Mouse (Mus musculus) layer of hippocampus, adult 9-10 months (tissue): ENCODE results near the gene Ube3b.

Experiments
- DNase-seq: peaks from one replicate; pipeline ENCODE4 v3.0.0; 2022; ENCODE audit warnings: low spot score

Ube3b gene

DNA sequence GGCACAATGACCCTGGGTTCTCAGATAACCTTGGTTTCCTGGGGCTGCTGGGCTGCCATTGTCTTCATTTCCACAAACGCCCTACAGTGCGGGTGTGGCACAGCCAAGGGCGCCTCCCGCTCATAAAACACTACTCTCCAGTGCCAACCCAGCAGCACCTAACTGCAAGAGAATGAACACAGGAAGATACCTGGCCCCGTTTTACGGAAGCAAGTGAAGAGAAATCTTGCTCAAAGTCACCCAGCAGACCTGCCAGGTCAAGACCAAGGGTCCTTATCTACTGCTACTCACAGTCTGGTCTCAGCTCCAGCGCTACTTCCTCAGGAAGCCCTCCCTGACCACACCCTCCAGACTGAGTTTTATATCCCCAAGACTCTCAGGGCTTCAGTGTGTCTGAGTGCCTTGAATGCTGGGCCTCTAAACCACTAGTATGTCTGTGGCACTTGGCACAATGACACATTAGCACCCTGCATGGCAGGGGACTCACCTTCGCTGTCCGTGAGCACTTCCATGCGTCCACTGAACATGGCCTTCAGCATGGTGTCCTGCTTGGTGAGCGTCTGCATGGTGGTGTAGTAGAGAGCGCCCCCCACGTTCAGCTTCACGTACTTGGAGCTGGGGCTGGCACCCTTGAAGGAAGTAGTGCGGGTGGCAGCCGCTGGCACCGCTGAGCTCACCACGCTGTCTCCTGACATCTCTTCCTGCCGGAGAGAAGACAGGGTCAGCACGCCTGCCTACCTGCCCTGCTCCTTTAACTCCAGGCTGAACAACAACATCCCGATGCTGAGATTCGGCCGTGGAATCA lies 5.8 kb upstream of the Ube3b start:
- DNase-seq = no peak

DNA sequence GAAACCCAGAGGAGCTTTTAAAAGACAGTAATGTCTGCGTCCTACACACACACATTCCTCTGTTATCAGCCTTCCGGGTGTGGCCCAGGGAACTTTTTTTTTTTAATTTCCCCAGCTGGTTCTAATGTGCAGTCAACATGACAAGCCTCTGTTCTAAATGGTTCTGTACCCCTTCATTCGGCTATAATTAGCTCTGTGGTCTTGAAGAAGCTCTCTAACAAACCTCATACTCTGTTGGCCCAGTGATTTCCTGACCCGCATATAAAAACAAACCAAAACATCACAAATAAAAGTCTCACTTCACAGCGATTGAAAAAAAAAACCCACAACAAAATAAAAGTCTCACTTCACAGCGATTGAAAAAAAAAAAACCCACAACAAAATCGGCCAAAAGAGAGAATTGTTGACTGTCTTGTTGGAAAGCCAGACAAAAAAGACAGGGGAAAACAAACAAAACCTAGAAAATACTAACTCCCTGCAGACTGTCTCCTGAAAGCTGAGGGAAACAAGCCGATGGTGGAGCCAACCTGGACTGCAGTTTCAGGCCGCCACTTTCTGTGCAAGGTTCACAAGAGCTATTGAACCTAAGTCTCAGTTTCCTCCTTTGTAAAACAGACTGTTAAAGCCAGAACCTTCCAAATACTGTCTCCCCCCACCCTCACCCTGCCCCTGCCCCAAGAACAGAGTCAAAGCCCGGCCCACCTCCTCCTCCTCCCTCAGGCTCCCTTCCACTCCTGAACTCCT lies 2.1 kb upstream of the Ube3b start:
- no peak for DNase-seq

DNA sequence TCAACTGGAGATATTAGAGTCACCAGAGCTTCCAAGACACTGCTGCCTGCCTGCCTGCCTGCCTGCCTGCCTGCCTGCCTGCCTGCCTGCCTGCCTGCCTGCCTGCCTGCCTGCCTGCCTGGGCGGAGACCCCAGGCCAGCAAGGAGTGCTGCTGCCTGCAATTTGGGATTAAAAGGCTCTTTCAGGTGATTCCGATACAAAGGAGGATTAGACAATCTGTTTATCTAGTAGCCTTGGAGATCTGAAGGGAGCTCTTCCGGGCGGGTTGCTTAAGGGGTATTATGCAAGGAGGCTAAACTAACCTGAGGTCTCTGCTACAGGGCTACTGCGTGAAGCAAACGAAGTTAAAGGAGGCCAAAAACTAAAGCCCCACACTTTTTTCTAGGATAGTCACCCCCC lies 1.5 kb upstream of the Ube3b start:
- no peak for DNase-seq

DNA sequence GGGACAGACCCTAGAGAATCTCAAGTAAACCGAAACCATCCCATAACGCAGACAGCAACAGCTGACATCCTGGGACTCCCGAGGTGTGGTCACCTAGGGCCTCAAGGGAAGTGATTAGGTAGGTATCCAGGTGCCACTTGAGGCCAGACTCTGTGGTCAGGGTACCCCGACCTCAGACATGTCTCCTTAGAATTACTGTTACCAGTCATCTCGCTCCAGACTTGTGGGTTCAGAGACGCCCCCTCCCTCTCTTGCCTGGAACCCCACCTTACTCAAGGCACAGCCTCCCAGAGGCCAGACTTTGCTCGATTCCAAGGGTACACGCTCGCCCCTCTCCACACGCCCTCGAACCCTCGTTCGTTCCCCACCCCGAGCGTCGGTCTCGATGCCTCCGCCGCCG lies 644 bp upstream of the Ube3b start:
- DNase-seq = no peak

DNA sequence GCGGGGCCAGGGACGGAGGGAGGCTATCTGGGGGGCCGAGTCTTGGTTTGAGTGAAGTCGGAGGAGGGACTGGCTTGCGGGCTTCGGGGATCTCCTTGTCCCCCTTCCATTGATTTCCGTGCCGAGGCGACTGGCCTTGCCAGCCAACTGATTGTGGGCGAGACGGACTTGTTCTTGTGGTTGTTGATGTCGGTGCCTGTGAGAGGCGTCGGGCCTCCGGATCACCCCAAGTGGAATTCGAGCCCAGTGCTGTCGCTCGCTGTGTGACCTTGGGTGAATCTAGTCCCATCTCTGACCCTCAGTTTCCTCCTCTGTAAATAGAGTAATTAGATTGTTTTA lies 575 bp downstream of the Ube3b start:
- DNase-seq = no peak

DNA sequence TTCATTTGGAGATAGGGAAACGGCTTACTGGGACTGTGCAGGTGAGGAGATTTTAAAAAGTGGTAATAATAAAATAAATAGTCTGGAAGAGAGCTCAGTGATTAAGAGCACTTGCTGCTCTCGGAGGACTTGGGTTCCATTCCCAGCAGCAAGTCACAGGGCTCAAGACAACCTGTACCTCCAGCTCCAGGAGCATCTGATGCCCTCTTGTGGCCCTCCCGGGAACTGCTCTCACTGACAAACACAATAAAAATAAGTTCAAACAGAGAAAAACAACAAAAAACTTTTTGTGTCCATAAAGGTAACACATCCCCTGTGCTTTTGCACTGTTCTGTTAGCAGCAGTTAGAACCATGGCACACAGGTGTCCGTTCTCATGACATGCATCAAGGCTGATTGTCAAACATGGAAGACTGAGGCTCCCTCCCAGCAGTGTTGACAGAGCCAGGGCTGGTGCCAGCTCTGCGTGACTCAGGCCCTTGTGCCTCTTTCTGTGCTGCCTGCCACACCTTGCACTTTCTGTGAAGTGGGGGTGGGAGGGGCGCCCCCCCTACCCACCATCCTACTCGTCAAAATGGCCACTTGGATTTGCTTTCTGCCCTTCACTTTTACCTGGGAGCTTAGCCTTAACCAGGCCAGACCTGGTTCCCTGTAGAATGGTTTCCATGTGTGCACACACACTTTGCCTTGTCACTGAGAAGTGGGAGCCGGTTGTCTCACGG lies 2.9 kb downstream of the Ube3b start:
- DNase-seq = peak; percentile 18

DNA sequence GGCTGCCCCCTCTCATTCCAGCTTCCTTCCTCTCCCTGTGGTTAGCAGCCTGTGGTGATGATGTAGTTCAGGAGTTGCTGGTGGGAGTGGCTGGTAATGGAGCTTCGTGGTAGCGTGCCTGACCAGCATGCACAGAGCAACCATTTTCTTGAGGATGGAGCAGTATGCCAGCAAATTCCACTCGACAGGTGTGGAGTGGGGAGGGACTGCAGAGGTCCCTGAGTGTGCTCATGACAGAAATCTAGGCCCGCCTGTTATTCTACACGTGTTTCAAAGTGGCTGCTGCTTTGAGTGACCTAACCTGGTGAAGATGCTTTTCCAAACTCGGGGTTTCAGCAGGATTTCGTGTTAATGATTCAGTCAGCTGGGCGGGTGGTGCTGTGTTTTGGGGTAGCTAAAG lies 4.0 kb downstream of the Ube3b start:
- no peak for DNase-seq

DNA sequence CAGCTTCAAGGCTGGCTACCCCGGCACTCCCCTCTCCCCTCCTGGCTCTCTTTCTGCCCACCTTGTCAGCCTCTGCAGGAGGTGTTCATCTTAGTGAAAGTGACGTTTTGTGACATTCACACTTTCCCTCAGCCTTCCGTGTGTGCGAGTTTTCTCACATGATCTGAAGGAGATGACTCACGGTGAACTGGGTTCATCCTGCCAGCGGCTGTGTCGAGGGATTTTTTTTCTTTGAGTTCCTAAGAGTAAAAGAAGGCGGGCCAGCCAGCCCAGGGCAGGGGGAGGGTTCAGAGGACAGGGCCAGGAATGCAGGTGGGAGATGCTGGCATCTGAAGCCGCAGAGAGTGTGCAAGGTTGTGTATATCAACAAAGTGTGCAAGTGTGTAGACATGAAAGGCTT lies 12.8 kb downstream of the Ube3b start:
- DNase-seq = no peak

DNA sequence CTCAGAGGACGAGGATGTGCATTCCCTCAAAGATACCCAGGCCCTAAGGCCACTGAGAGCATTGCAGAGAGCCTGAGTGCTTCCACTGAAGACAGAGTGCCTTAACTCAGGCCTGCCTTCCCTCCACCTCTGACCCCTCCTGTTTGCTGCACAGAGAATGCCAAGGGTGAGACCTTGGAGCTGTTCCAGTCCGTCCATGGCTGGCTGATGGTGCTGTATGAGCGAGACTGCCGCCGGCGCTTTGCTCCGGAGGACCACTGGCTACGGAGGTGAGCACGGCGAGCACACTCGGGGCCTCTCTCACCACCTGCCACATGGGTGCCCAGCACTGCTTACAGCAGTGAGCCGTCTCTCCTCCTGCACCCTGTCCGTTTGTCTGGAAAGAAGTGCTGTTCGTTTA lies 26.2 kb downstream of the Ube3b start:
- DNase-seq = no peak

DNA sequence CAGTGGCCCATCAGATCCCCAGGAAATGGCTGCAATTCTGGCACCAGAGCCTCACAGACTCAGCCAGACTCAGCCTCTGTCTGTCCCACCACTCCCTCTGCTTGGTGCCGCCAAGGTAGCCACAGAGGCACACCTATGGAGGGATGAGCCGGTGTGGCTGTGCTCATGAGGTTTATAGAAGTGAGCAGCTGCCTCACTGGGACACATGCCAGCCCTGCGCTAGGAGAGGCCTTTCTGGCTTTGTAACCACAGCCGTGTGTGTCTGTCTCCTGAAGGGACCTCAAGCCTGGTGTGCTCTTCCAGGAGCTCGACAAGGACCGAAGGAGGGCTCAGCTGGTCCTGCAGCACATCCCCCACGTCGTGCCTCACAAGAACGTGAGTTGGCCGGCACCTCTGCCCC lies 26.9 kb downstream of the Ube3b start:
- no peak for DNase-seq

DNA sequence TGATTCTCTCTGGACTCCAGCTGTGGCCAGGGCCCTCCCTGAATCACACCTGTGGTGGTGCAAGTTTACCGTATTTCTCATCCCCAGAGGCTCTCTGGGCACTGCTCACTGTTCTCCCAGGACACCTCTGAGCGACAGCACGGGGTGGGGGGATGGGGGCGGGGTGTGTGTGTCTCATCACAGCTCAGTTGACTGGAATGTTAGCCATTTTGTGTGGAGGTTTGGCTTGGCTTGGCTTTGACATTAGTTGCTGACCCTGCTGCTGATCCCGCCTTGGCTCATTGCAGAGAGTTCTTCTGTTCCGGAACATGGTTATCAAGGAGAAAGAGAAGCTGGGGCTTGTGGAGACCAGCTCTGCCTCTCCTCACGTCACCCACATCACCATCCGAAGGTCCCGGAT lies 27.4 kb downstream of the Ube3b start:
- no peak for DNase-seq

DNA sequence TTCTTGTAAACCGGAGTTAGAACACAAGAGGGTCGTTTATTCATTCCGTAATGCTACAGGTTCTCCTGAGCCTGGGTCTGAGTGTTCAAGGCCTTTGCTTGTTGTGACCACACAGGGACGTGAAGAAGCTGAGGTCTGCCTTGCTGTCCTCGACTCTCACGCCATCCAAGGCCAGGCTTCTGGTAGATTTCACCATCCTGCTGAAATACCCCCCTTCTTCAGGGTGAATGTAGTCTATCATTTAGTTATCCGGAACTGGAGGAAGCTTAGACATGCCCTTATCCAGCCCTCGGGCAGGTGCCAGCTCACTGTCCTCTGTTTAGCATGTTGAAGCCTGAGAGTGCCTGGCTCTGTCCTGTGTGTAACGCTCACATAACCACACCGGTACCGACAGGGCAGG lies 28.4 kb downstream of the Ube3b start:
- DNase-seq = no peak

DNA sequence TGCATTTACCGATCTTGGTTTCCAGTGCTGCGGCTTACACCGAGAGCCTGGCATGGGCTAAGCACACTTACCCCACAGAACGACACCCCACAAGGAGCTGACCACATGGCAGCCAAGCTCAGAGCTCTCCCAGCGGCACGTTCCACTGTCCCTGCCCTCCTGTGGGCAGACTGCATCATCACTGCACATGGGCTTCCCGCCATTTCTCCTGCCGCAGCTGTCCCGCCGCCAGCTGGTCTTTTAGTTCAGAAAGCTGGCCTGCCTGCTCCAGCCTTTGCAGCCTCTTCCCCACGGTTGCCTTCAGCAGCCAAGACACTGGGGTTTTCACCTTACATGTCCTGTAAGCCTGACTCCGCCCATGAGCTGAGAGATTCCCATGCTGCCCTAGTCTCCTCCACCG lies 30.0 kb downstream of the Ube3b start:
- no peak for DNase-seq

DNA sequence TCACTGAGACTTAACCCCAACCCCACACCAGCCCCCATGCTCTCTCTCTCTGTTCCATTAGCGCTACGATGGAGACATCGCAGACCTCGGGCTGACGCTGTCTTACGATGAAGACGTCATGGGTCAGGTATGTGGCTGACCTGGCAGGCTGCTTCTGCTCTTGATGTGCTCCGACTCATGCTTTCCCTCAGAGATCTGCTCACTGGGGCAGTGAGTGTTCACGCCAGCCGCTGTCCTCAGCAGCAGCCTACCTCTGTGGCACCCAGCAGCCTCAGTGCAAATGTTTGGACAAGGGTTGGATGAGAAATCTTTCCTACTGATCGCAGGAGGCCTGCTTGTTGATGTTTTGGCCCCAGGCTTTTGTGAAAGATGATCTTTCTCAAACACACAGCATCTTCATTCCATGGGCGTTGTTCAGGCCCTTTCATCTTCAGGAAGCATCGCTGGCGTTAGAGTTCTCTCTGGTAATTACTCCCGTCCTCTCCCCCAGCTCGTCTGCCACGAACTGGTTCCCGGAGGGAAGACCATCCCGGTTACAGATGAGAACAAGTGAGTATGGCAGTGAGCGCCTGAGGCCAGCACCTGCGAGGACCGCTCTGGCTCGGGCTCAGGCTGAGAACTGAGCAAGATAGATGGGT lies 32.1 kb downstream of the Ube3b start:
- DNase-seq = no peak

DNA sequence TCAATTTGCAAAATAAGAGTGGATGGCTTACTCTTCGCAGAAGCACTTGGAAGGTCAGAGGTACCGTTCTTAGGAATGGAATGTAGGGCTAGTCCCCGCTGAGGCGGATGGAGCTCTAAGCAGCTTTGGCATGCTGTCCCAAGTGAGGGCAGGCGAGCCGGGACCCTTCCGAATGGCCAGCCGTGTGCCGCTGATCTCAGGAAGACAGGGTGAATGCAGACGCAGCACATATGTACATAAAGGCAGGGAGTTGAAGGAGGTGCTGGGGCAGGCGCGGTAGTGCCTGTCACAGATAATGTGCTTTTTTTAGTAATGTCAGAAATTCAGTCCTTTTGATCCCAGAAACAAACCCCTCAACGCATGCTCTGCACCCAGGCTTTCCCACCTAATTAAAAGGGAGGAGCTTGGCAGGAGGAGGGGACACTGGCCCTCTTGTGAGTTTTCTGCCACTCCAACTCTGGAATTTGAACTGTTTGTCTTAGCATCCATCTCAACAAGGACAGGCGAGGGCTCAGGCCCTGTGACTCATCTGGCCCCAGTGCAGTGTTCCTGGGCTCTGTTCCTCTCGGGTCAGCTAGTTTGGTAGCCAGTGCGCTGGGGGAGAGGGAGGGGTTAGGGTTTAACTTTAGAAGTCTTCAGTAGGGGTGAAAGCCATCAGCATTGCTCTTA lies 32.8 kb downstream of the Ube3b start:
- DNase-seq = no peak

DNA sequence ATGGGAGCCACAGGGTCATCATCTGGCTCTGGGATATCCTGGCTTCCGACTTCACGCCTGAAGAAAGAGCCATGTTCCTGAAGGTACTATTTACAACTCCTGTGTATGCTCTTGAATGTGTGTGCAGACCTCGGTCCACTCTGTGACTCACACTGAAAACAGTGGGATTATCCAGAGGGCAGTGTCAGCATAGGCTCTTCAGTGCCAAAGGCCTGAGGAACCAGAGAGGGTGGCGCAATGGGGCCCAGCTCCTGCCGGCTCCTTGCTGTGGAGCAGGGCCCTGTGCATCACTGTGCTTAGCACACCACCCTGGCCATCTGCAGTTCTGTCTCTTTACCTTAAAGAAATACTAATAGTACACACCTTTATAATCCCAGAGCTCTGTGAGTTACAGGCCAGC lies 35.2 kb downstream of the Ube3b start:
- no peak for DNase-seq

DNA sequence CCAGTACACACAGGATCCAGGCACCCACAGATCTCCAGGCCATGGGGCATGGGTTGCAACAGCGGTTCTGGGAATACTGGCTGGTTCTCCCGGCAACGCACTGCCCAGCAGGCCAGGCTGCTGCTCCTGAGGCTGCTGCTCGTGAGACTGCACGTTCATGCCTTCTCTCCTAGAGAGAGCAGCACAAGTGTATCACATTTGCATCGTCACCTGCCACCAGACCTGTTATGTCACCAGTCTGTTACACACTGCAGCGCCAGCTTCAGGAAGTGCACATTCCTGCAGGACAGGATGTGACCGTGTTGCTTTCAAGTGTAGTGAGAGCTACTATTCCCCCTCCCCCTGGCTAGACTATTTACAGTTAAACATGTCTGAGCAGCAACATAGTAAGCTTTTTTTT lies 36.4 kb downstream of the Ube3b start:
- no peak for DNase-seq

DNA sequence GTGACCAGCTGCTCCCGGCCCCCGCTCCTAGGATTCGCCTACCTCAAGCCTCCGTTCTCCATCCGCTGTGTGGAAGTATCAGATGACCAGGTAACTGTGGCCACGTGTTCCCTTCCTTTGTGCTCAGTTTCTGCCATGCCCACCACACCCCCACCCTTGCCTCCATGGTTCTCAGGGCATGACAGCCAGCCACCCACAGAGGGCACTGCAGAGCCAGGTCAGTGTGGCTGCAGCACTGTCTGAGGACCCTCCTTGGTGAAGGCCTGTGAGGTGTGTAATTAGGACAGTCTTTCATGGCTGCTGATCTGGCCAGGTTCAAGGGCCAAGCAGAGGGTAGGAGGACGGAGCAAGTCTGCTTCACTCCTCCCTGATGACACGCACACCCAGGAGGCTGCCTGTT lies 38.1 kb downstream of the Ube3b start:
- no peak for DNase-seq

DNA sequence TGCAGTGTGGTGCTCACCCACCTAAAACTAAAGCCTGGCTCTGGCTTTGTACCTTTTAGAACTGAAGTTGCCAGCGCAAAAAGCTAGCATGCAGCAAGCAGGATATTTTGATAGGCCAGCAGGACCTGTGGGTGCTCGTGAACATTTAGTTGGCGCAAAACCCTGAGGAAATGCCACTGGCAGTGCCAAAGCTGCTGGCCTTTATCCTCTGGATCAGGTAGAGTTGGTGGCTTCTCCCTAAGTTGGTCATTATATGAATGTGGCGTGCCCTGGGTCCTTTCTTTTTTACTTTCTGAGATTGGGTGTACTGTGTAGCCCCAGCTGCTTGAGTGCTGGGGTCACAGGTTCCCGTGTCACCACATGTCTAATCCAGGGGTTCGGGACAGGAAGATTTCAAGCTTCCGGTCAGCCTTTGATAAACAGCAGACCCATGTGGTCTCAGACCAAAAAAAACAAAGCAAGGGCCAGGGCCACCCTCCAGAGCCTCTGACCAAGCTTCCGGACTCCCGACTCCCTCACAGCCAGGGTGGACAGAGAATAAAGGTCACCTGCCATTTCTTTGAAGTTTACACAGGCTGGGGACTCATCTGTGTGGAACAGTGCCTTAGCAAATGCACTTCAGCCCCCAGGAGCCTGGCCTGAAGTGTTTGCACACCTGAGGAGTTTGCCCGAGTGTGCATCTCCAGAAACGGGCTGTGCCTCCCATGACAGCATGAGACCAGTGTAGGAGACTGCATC lies 41.3 kb downstream of the Ube3b start:
- DNase-seq = no peak

DNA sequence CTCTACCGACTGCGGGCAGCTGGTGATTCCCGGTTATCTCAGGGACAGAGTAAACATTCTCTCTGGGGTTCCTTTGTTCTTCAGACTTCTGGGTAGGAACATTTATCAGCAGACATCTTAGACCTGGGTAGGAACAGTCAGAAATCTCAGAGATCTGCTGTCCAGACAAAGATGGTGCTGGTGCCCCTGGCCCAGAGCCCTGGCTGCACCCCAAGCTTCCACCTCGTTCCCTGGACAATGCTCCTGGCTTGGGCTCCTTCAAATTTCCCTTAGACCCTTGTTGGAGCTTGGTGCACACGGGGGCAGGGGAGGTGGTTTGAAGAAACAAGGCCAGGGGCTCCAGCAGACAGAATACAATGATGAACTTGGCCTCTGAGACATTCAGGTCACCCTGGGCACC lies 42.2 kb downstream of the Ube3b start:
- no peak for DNase-seq

DNA sequence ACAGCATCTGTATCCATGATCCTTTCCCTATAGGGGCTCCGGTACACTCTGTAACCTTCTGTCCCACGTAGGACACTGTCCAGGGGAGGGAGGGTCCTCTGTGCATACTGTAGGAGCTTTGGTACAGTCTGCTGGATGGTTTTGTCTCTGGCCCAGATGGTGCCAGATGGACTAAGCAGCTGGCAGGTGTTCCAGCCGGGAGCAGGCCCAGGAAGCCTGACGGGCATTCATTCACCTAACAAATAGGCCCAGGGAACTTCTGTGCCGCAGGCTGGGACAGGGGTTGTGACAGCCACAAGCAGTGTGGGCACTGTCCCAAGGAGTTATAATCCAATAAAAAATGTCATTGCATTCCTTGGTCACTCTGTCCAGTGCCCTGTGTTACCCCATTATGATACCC lies 43.6 kb downstream of the Ube3b start:
- no peak for DNase-seq

DNA sequence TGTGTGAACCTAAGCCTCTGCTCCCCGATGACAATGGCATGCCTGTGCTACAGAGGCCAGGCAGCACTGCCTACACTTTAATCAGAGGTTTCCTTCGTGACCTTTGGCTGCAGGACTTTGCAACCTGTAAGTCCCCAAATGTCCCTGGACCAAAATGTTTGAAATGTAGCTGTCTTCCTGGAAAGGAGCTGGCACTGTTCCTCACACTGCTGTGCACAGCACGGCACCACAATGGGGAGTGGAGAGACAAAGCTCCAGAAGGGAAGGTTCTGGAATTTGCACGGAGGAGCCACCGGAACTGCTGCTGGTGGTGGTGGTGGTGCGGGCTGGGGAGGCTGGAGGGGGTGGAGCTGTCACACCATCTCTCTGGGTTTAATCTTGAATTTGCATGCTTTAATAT lies 46.3 kb downstream of the Ube3b start:
- DNase-seq = no peak
